In the genomic region with DNA sequence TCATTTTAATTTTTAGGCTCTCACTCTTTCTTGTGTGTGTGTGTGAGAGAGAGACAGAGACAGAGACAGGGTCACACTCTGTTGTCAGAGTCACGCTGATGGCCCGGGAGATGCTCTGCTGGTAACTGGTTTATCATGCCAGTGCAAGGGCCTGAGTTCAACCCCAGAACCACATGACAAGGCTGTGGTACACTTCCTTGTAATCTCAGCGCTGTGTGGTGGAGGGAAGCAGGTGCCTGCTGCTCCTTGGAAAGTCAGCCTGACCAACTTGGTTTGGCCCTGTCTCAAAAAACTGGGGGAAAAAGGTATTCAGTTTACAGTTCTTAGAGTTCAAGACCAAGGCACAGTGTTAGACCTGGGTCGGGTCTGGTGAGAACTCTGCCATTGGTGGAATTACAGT, we compare ENCODE assay signal across 17 mouse cellular contexts.
"Had no signal": no experiment of that assay in that cellular context is flagged by ENCODE, and none has a peak within 500 bp of the region (broad histone marks: within the 10 kb centered on the region; RNA-seq: fewer than 3 reads in every experiment).

No protein-coding gene starts in this region.

- DNase-seq: kidney, postnatal 10 days; kidney, postnatal 4 days; lung, adult 18-20 months; lung, postnatal 10 days; lung, postnatal 4 days; right cerebral cortex, postnatal 14 days; thymus, adult 18-20 months; thymus, postnatal 36 days had no signal

- H3K36me3 ChIP-seq: limb, embryonic 13.5 days; midbrain, embryonic 12.5 days; neural tube, embryonic 12.5 days had no signal

- H3K4me3 ChIP-seq: layer of hippocampus, adult 2 months; limb, embryonic 13.5 days; megakaryocyte, embryonic 14.5 days; midbrain, embryonic 12.5 days; neural tube, embryonic 12.5 days had no signal

- ATAC-seq: inflammation-experienced regulatory T-cells, adult 6 months; intestine, postnatal 0 days; midbrain, embryonic 16.5 days had no signal

- H3K27me3 ChIP-seq: limb, embryonic 13.5 days had no signal

- H3K9ac ChIP-seq: limb, embryonic 13.5 days; liver, embryonic 14.5 days; midbrain, embryonic 12.5 days; neural tube, embryonic 12.5 days had no signal

- H3K9me3 ChIP-seq: midbrain, embryonic 12.5 days; neural tube, embryonic 12.5 days had no signal

- H3K27ac ChIP-seq: layer of hippocampus, adult 2 months; limb, embryonic 13.5 days; liver, embryonic 14.5 days; midbrain, embryonic 12.5 days; neural tube, embryonic 12.5 days had no signal

- H3K4me2 ChIP-seq: limb, embryonic 13.5 days; midbrain, embryonic 12.5 days; neural tube, embryonic 12.5 days had no signal
